In the genomic region with DNA sequence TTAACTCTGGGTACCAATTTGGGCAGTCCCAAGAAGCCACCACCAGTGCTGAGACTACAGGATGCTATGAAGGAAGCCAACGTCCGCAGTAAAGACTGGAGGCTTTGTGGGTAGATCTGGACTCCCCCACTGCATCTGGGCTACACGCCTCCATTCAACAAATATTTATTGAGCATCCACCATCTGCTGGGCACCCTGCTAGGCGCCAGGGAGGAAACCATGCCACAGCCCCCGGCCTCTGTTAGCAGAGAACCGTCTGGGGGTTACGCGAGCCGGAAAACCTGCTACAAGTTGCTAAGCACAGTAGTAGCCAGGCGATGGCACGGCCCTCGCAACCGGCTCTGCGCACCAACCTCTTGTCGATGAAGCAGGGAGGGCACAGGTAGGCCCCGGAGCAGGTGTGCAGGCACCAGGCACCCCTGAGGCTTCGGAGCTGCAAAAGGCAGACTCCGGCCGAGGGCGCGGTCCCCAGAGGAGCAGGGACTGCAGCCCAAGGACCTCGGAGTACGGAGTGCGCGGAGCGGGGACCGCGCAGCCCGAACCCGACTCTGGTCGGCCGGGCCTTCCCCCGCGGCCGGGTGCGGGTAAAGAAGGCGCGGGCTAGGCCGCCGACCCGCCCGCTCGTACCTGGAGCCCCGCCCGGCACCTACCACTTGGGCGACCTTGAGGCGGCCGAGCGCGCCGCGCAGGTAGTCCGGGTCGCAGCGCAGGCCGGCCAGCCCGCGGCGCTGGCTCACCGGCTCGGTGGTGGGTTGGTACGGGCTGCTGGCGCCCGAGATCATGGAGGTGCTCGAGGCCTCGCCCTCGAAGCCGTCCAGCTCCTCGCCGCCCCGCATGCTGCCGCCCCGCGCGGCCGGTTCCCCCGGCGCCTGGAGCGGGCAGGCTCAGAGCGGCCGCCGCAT, we compare ENCODE assay signal across 8 mouse cellular contexts. TPM values are rescaled to one million over a fixed set of nuclear protein-coding genes. Genes with fewer than 3 reads are reported as not detected.
A peak's percentile ranks its signal among the peaks of the same experiment; 100 is the strongest.
DNase-seq lines count a peak whose midpoint lies in the region; ATAC-seq lines count a peak whose summit lies in the region.

No protein-coding gene starts in this region.

- H3K36me3 ChIP-seq in embryonic facial prominence, embryonic 10.5 days (replicated peaks): peaks cover 7% of the 10 kb centered on the region; the same call in 1 of the 2 replicates
- no peaks in the 10 kb centered on the region for H3K36me3 ChIP-seq in lung, embryonic 16.5 days (ENCODE audit: control insufficient read depth, insufficient read depth, low read length)

- H3K9me3 ChIP-seq in embryonic facial prominence, embryonic 10.5 days: no peaks in the 10 kb centered on the region
- H3K9me3 ChIP-seq in lung, embryonic 16.5 days (ENCODE audit: control insufficient read depth, low read length): 0 out of 2 replicates have a peak, but pooled peaks cover 4% of the 10 kb centered on the region

- peak overlapping the region; percentile 88 for H3K27ac ChIP-seq in embryonic facial prominence, embryonic 10.5 days (replicated peaks)
- H3K27ac ChIP-seq in lung, embryonic 16.5 days (ENCODE audit: low read length): peak overlapping the region; percentile 76

- ATAC-seq in lung, embryonic 16.5 days (ENCODE audit: low read depth): peak; percentile 71
- peak; percentile 25; the same call in 1 of the 2 replicates for ATAC-seq in neutrophil, adult 5-6 weeks (ENCODE audit: extremely low read depth, insufficient number of reproducible peaks, low FRiP score, poor library complexity, severe bottlenecking)

- peak overlapping the region; percentile 85 for H3K4me3 ChIP-seq in embryonic facial prominence, embryonic 10.5 days
- peak overlapping the region; percentile 85 for H3K4me3 ChIP-seq in lung, embryonic 16.5 days (ENCODE audit: low read length)

- peak; percentile 48 for DNase-seq in CD4-positive, CD25-positive, alpha-beta regulatory T cell, adult 2 months (ENCODE audit: low read depth, low spot score)
- peak; percentile 38 for DNase-seq in adipocyte (ENCODE audit: low spot score)
- peak; percentile 61 for DNase-seq in embryonic facial prominence, embryonic 10.5 days (ENCODE audit: low spot score)
- peak; percentile 31 to 56 for DNase-seq in heart, postnatal 10 days
- peak; percentile 60 to 81 for DNase-seq in kidney, postnatal 25 days
- DNase-seq in urinary bladder, postnatal 36 days (ENCODE audit: low spot score in 2 of 2): peak; percentile 26 to 32

- under 1% methylated on average over 82 of the region's 82 CpGs for WGBS in embryonic facial prominence, embryonic 10.5 days
- under 1% methylated on average over 54 of the region's 82 CpGs for WGBS in lung, embryonic 16.5 days

- no peaks in the 10 kb centered on the region for H3K27me3 ChIP-seq in embryonic facial prominence, embryonic 10.5 days (replicated peaks; ENCODE audit: low read depth, poor library complexity, severe bottlenecking)
- H3K27me3 ChIP-seq in lung, embryonic 16.5 days (ENCODE audit: control insufficient read depth, insufficient read depth, low read depth, low read length): no peaks in the 10 kb centered on the region

- peak overlapping the region; percentile 96 for H3K4me2 ChIP-seq in lung, embryonic 16.5 days (ENCODE audit: low read depth, low read length)

- intact Hi-C loops in heart, postnatal 10 days (cut with DNase I): loop anchor here (2.0 to 5.0 kb wide), 2 partner anchors 42 to 50 kb away; no protein-coding TSS in a partner anchor

- peaks cover 26% of the 10 kb centered on the region for H3K4me1 ChIP-seq in embryonic facial prominence, embryonic 10.5 days
- peaks cover 11% of the 10 kb centered on the region for H3K4me1 ChIP-seq in lung, embryonic 16.5 days (replicated peaks; ENCODE audit: control insufficient read depth, insufficient read depth, low read length)

- peak overlapping the region; percentile 95 for H3K9ac ChIP-seq in lung, embryonic 16.5 days (ENCODE audit: low read length)

RNA-seq across cellular contexts. Expression of a gene that starts 0.6 kb away (rescaled TPM):
- polyA plus RNA-seq in embryonic facial prominence, embryonic 10.5 days (2016; fragmentation: Nextera tagmentation; extraction: Ambion mirVana): 2.2 and 2.4 TPM in 2 replicates
- total RNA-seq in heart, postnatal 10 days (2021): 10 to 100 TPM; 16.4 to 16.8 TPM
- polyA plus RNA-seq in lung, embryonic 16.5 days (2015; fragmentation: Nextera tagmentation; extraction: Ambion mirVana): 2.5 and 2.6 TPM in 2 replicates
- total RNA-seq in neutrophil, adult 5-6 weeks (2017): 0.49 and 0.81 TPM in 2 replicates

RNA-seq across cellular contexts. Expression of a gene that starts 47.8 kb away (rescaled TPM):
- 69.3 and 74.4 TPM in 2 replicates for polyA plus RNA-seq in embryonic facial prominence, embryonic 10.5 days (2016; fragmentation: Nextera tagmentation; extraction: Ambion mirVana)
- 100 to 1,000 TPM in 1 of 2 experiments, 10 to 100 TPM in 1; 86.4 to 125 TPM for total RNA-seq in heart, postnatal 10 days (2021)
- 60.8 and 62.9 TPM in 2 replicates for polyA plus RNA-seq in lung, embryonic 16.5 days (2015; fragmentation: Nextera tagmentation; extraction: Ambion mirVana)
- total RNA-seq in neutrophil, adult 5-6 weeks (2017): 69.2 TPM in 2 replicates

RNA-seq across cellular contexts. Expression of a gene that starts 55.8 kb away (rescaled TPM):
- polyA plus RNA-seq in embryonic facial prominence, embryonic 10.5 days (2016; fragmentation: Nextera tagmentation; extraction: Ambion mirVana): 93.4 and 105 TPM in 2 replicates
- 10 to 100 TPM; 45.9 to 52.0 TPM for total RNA-seq in heart, postnatal 10 days (2021)
- 133 and 142 TPM in 2 replicates for polyA plus RNA-seq in lung, embryonic 16.5 days (2015; fragmentation: Nextera tagmentation; extraction: Ambion mirVana)
- total RNA-seq in neutrophil, adult 5-6 weeks (2017): 3.8 and 7.2 TPM in 2 replicates

Comparison
In these comparisons a context has a peak if more than half of its experiments do, and no peak if none do; other contexts are left out.
1. Peak in every context shown above with its lines: DNase-seq, ATAC-seq, H3K4me3 ChIP-seq and H3K27ac ChIP-seq.